Mouse (Mus musculus) adrenal gland, postnatal 14 days (tissue): Measurements from ENCODE around the gene Spag5. TPM values are rescaled to one million over a fixed set of nuclear protein-coding genes. Genes with fewer than 3 reads are reported as not detected.

Experiments
- DNase-seq: peaks from one replicate; pipeline ENCODE4 v3.0.0; 2021; ENCODE audit warnings: mixed read lengths
- total RNA-seq: library from RNA; stranded (reverse); gene quantifications from 2 replicates; pipeline ENCODE4 v1.2.3, GENCODE M21; 2021

The Spag5 gene
- total RNA-seq, 1 experiment from 2014 or later: 12.4 TPM

- DNase-seq: no peak
These were observed 48.4 kb downstream of the Spag5 start for GRCm38 (mm10) chr11:78349441-78350358.

DNA sequence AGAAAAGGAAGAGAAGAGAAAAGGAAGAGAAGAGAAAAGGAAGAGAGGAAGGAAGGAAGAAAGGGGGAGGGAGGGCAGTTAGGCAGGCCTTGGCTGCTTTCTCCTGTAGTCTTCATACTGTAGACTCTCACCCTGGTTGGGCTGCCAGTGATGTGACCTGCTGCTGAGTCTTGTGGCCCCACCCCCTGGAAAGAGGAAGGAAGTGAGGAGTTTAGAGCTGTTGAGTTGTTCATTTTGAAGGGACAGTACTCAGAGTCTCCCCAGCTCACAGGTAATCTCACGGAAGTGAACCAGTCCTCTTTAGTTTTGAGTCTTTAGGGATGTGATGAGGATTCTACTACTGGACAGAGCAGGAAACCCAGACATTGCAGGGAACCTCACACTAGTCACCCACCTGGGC, 51.8 kb downstream of the Spag5 start:
- DNase-seq: peak; percentile 10

DNA sequence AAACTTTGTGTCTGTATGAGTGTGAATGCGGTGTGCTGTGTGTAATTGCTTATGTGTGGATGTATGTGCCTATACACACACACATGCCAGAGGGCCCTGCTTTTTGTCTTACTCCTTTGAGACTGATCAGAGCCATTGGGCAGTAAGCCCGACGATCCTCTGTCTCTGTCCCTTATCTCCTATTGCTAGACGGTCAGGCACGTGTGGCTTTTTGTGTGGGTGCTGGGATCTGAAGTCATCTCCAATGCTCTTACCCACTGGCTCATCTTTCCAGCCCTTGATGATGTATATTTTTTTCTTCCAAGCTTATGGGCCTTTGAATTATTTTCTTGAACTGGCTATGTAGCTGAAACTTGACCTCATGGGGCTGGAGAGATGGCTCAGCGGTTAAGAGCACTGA, 53.6 kb downstream of the Spag5 start:
- DNase-seq: peak; percentile 1

DNA sequence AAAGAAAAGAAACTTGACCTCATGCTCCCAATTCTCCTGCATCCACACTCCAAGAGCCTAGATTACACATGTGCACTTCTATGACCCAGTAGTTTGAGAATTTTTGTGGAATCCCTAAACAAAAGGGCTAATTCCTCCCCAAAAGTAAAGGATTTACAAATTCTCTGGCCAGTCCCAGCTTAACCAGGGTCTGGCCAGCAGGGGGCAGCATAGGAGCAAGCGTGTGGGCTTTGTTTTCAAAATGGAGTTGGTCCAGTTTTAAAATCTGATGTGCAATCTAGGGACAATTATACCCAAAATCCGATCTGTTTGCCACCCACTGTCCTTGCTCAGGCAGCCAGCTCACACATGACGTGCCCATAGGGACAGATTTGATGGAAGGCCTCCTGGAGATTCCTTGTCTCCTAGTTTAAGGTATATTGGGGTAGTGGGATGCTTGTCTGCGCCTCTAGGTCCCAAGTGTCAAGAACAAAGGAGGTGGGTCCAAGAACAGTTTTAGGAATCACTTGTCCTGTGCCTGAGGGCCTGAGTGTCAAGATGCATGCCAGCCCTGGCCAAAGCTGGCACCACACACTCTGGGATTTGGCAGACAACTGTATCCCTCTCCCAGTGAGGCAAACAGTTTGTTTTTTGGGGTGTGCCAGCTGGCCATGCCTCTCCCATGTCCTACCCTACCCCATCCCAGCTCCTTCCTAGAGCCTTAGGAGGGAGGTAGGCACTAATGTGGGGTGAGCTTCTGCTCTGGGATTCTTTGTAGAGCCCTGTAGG, 54.3 kb downstream of the Spag5 start:
- DNase-seq: peak; percentile 88

DNA sequence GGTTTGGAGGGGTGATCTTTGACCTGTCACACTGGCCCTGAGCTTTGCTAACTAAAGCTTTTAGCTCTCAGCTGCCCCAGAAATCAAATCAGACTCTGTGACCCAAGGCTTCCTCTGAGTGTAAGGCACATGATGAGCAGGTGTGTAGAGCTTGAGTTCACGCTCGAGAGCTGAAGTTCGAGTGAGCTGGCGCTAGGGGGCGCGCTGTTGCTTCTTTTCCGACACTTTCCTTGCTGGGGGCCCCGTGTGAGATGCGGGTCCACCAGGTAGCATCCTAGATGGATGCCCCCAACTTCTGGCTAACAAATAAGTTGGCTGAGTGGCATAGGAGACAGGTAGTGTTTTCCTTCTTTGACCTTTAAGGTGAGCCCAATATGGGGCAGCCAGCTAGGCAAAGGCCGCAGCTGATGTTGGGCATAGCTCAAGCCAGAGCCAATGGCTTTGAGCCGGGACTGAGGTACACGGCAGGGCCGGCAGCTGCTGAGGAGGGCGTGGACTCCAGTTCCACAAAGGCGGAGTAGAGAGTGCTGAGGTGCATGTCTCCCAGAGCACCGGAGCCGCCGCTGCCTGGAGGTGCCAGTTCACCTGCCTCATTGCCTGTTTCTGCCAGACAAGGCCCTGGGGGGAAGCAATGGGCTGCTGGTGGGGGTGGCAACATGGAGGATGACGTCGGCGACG, 57.1 kb downstream of the Spag5 start:
- peak; percentile 63 for DNase-seq

DNA sequence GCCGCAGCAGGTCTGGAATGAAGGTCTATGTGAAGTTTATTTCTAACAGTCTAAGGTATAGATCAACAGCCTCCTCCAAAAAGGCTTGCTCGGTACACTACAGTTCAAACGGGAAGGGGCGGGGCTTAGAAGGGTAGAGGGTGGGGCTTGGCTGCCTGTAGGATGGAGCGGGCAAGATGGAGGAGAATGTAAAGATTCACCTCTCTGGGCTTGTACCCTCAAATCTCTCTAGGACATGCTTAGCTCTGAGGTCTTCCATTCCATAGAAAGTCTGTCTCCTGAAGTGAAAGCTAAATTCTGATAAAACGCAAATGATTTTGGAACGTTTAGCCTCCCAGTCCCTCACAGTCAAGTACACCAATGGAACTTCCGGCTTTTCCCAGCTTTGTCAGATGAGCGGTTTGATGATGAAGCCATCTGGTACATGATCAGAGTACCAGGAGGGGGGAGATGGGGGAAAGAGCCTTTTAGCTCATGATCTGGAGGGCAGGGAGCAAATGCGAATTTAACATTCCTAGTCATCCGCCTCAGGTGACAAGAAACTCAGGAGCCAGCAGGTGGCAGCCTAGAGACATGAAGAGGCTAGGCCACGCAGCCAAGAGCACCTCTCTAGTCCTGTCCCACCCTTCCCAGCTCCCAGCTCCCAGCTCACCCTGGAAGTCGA, 58.9 kb downstream of the Spag5 start:
- peak; percentile 89 for DNase-seq

DNA sequence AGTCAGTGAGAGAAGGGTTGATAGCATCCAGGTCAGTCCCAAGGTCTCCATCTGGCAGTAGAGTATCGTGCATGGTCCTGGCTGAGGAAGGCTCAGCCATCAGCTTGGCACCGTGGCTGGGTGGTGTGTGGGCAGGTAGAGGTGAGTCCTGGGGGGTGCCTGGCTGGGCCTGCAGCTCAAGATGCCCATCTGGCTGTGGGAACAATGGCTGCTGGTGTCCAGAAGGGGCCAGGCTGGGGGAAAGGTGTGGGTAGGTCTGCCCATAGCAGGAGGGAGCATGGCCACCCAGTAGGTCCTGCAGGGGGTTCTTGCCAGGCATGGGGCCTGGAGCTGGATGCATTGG, 59.4 kb downstream of the Spag5 start:
- DNase-seq: no peak

DNA sequence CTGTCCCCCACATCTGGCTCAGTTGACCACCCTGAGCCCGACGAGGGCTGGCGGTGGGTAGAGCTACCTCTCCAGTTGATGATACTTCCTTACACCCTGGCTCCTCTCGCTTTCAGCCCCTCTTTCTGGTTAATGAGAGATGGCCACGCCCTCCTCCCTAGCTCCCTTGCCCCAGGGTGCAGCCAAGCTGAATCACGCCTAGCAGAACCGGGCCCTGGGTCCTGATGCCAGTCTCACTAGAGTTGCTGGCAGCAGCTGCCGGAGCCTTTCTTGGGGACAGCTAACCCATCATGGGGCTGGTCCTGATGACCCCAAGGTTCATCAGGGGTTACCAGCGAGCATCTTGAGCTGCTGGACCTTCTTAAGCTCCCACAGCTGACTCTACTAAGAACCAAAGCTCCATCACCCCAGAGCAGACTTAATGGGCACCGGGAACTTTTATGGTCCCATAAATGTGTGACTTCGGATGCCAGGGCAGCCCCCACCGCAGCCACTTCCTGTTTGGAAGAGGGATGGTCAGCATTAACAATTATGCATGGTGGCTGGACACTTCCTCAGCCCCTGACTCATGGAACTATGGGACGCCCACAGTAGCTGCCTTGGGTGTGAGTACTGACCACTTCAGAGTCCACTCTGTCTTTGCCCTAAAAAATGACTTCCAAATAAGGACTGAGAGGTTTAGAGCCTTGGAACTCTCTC, 62.1 kb downstream of the Spag5 start:
- no peak for DNase-seq

DNA sequence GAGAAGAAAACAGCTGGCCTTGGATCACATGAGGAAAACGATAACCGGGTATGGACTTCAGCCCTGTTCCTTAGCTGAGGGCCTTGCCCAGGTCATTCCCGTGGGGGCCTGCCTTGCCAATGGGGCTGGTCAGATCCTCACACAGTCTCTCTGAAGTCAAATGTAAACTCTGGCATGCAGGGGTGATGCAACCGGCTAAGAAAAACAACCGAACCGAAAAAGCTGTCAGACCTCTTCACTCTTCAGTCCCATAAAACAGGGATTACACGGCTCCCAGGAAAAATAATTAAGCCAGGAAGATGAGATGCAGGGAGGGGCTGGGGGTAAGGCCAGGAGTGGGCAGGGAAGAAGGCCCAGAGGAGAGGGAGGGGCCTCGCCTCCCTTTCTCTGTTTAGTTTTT, 62.8 kb downstream of the Spag5 start:
- peak; percentile 66 for DNase-seq

DNA sequence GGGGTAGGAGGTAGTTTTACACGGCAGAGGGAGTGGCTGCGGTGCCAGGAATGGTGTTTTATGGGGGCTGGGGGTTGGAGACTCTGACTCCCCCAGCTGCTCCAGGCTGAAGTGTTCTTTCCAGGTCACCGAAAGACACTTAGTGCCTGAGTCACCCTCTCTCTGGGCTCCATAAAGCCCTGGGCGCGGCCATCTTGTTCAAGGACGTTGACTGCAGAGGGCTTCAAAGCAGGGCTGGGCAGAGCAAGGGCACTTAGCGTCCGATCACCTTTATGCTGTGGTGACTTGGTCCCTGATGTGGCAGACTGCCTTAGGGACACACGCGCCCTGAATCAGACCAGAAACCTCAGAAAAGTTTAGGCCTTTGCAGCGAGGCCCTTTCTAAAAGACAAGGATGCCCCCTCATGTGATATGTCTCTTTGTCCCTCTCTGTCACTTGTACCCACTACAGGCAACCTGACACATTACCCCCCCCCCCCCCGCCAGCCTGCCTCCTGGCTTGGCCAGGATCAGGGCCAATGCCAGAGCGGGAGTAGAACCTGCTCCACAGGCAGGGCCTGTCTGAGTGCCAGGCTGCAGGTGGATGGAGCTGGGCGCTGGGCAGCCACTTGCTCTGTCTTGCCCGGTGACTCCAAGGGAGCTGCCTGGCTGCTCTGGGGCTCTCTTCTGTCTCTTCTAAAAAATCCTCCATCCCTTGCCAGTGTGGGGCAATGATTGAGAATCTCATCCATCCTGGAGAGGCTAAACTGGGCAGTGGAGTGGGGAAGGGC, 66.3 kb downstream of the Spag5 start:
- DNase-seq: peak; percentile 68

DNA sequence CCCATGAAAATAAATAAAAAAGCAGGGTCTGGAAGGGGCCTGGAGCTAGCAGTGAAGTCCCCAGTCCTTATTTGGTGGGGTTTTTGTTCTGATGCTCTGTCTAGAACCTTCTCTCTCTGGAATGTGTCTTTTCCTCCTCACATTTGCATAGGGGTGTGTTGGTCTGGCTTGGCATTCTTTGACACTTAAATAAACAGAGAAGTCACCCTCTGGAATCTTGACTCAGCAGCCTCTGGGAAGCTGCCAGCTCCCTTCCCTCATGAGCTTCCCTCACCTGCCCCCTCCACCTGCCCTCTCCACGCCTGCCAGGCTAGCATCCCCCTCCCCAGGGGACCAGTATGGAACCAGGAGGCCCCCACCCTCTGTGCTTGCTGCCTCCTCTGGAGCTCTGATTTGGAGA, 69.1 kb downstream of the Spag5 start:
- no peak for DNase-seq

DNA sequence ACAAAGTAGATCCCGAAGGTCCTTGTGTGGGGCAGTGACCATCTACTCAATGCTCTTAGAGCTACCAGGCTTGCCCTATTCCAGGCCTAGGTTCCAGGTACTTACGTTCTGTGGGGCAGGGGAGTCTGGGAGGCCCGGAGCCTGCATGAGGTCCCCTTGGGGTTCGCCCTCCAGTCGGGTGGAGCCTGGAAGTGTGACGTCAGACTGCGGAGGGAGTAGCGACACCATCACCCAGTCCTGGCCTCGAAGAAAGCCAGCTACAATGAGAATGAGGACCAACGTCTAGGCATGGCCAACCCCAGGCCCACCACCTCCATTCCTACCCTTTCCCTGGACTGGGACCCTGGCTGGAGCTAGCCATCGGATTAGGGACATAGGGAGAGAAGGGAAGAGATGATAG, 70.4 kb downstream of the Spag5 start:
- no peak for DNase-seq

Other genes with a start within 250 kb of the Spag5 start
- 28.8 and 31.6 TPM in 2 replicates for gene Eral1, start 221.1 kb upstream of the Spag5 start, total RNA-seq
- gene Fam222b, start 206.9 kb upstream of the Spag5 start, total RNA-seq: 18.1 and 19.1 TPM in 2 replicates
- gene Traf4, start 135.9 kb upstream of the Spag5 start, total RNA-seq: 47.2 and 50.7 TPM in 2 replicates
- gene Nek8, start 124.9 kb upstream of the Spag5 start, total RNA-seq: 8.5 and 9.0 TPM in 2 replicates
- 36.4 and 46.4 TPM in 2 replicates for gene Tlcd1, start 124.8 kb upstream of the Spag5 start, total RNA-seq
- gene Rpl23a, start 117.9 kb upstream of the Spag5 start, total RNA-seq: 1,759 and 1,890 TPM in 2 replicates
- gene Rab34, start 113.1 kb upstream of the Spag5 start, total RNA-seq: 89.2 and 92.2 TPM in 2 replicates
- 17.6 and 26.3 TPM in 2 replicates for gene Proca1, start 108.1 kb upstream of the Spag5 start, total RNA-seq
- gene Sdf2, start 55.8 kb upstream of the Spag5 start, total RNA-seq: 75.3 and 78.8 TPM in 2 replicates
- 60.1 and 65.4 TPM in 2 replicates for gene Supt6, start 55.5 kb upstream of the Spag5 start, total RNA-seq
- 146 and 153 TPM in 2 replicates for gene 2610507B11Rik, start 39.8 kb upstream of the Spag5 start, total RNA-seq
- gene BC030499, start 10.7 kb upstream of the Spag5 start, total RNA-seq: 0.41 and 0.83 TPM in 2 replicates
- gene Aldoc, start 21.4 kb downstream of the Spag5 start, total RNA-seq: 8.8 and 9.2 TPM in 2 replicates
- gene Pigs, start 26.9 kb downstream of the Spag5 start, total RNA-seq: 43.0 and 47.6 TPM in 2 replicates
- 24.4 and 26.8 TPM in 2 replicates for gene Unc119, start 42.0 kb downstream of the Spag5 start, total RNA-seq
- gene Foxn1, start 85.0 kb downstream of the Spag5 start, total RNA-seq: 0.15 TPM in 1 of 2 replicates, not detected in the other
- not detected in 2 replicates for gene Slc13a2, start 120.7 kb downstream of the Spag5 start, total RNA-seq
- 16.7 and 20.5 TPM in 2 replicates for gene Slc46a1, start 164.2 kb downstream of the Spag5 start, total RNA-seq
- gene Sarm1, start 196.2 kb downstream of the Spag5 start, total RNA-seq: 3.3 and 4.9 TPM in 2 replicates
- gene Vtn, start 197.6 kb downstream of the Spag5 start, total RNA-seq: 23.9 and 283 TPM in 2 replicates
- gene Sebox, start 201.9 kb downstream of the Spag5 start, total RNA-seq: not detected in 2 replicates
- 26.3 and 29.6 TPM in 2 replicates for gene Tmem199, start 210.6 kb downstream of the Spag5 start, total RNA-seq
- gene Poldip2, start 210.7 kb downstream of the Spag5 start, total RNA-seq: 177 and 186 TPM in 2 replicates
- gene Tnfaip1, start 234.8 kb downstream of the Spag5 start, total RNA-seq: 47.9 and 49.4 TPM in 2 replicates
- 81.5 and 90.2 TPM in 2 replicates for gene Ift20, start 234.8 kb downstream of the Spag5 start, total RNA-seq
- 34.1 and 45.0 TPM in 2 replicates for gene Tmem97, start 249.2 kb downstream of the Spag5 start, total RNA-seq